Comparison of ENCODE assay signal across 15 mouse cellular contexts in genomic region chr6:116349997-116350396, GRCm38 (mm10). TPM values are rescaled to one million over a fixed set of nuclear protein-coding genes. Genes with fewer than 3 reads are reported as not detected.
DNase-seq lines count a peak whose midpoint lies in the region; ATAC-seq lines count a peak whose summit lies in the region.
"Had no signal": no experiment of that assay in that cellular context is flagged by ENCODE, and none has a peak within 500 bp of the region (broad histone marks: within the 10 kb centered on the region; RNA-seq: fewer than 3 reads in every experiment).

No protein-coding gene starts in this region.

- peak overlapping the region; percentile 74 for H3K9ac ChIP-seq in liver, embryonic 16.5 days (ENCODE audit: low read depth, low read length)
- H3K9ac ChIP-seq in stomach, embryonic 15.5 days: no peak overlapping the region
- H3K9ac ChIP-seq: hindbrain, embryonic 12.5 days; limb, embryonic 12.5 days; neural tube, embryonic 15.5 days had no signal

- H3K4me1 ChIP-seq in liver, embryonic 16.5 days (ENCODE audit: control insufficient read depth, low read depth, low read length): peaks cover 33% of the 10 kb centered on the region
- H3K4me1 ChIP-seq in stomach, embryonic 15.5 days: no peaks in the 10 kb centered on the region
- H3K4me1 ChIP-seq: forebrain, embryonic 10.5 days; hindbrain, embryonic 12.5 days; limb, embryonic 12.5 days; neural tube, embryonic 15.5 days had no signal

- whole genome bisulfite sequencing in liver, embryonic 16.5 days (ENCODE audit: insufficient replicate concordance): 25% methylated on average over 3 of the region's 3 CpGs
- 76% methylated on average over 3 of the region's 3 CpGs for WGBS in stomach, embryonic 15.5 days

- DNase-seq in spleen, adult 12 weeks (ENCODE audit: low spot score): peak; percentile 68
- DNase-seq in spleen, adult 18-20 months: no peak
- DNase-seq in ovary, adult 18-20 months (ENCODE audit: low spot score): no peak
- DNase-seq in left cerebral cortex, adult 18-20 months (ENCODE audit: low spot score in 2 of 2): no peak
- no peak for DNase-seq in kidney, adult 8-10 months
- DNase-seq: adrenal gland, postnatal 14 days; gastrocnemius, adult 2 months had no signal

- peak; percentile 80 for ATAC-seq in common myeloid progenitor, adult 5-6 weeks (replicated peaks; ENCODE audit: low read depth, poor library complexity, severe bottlenecking)
- ATAC-seq in liver, embryonic 16.5 days (ENCODE audit: low read depth): peak; percentile 93
- ATAC-seq in stomach, embryonic 15.5 days (ENCODE audit: insufficient read depth, low FRiP score, low read depth): peak; percentile 91

- H3K27ac ChIP-seq in liver, embryonic 16.5 days (ENCODE audit: low read length): peak overlapping the region; percentile 99
- H3K27ac ChIP-seq in stomach, embryonic 15.5 days: no peak overlapping the region
- H3K27ac ChIP-seq: forebrain, embryonic 10.5 days; gastrocnemius, adult 2 months; hindbrain, embryonic 12.5 days; limb, embryonic 12.5 days; macrophage; neural tube, embryonic 15.5 days had no signal

- H3K9me3 ChIP-seq in liver, embryonic 16.5 days (replicated peaks; ENCODE audit: control insufficient read depth, low read length): no peaks in the 10 kb centered on the region
- no peaks in the 10 kb centered on the region for H3K9me3 ChIP-seq in stomach, embryonic 15.5 days
- H3K9me3 ChIP-seq: forebrain, embryonic 10.5 days; hindbrain, embryonic 12.5 days; limb, embryonic 12.5 days; neural tube, embryonic 15.5 days had no signal

- no peaks in the 10 kb centered on the region for H3K36me3 ChIP-seq in liver, embryonic 16.5 days (ENCODE audit: control insufficient read depth, insufficient read depth)
- no peaks in the 10 kb centered on the region for H3K36me3 ChIP-seq in stomach, embryonic 15.5 days
- H3K36me3 ChIP-seq: forebrain, embryonic 10.5 days; hindbrain, embryonic 12.5 days; limb, embryonic 12.5 days; neural tube, embryonic 15.5 days had no signal

- no peaks in the 10 kb centered on the region for H3K27me3 ChIP-seq in liver, embryonic 16.5 days (ENCODE audit: control insufficient read depth, insufficient read depth, low read depth, low read length)
- H3K27me3 ChIP-seq in stomach, embryonic 15.5 days (replicated peaks): no peaks in the 10 kb centered on the region
- H3K27me3 ChIP-seq: hindbrain, embryonic 12.5 days; limb, embryonic 12.5 days; neural tube, embryonic 15.5 days had no signal

- peak overlapping the region; percentile 67 for H3K4me3 ChIP-seq in liver, embryonic 16.5 days (ENCODE audit: low read depth, low read length)
- no peak overlapping the region for H3K4me3 ChIP-seq in stomach, embryonic 15.5 days (replicated peaks)
- H3K4me3 ChIP-seq: forebrain, embryonic 10.5 days; gastrocnemius, adult 2 months; hindbrain, embryonic 12.5 days; limb, embryonic 12.5 days; neural tube, embryonic 15.5 days had no signal

- peak overlapping the region; percentile 86 for H3K4me2 ChIP-seq in liver, embryonic 16.5 days (ENCODE audit: low read depth, low read length)
- H3K4me2 ChIP-seq in stomach, embryonic 15.5 days: no peak overlapping the region
- H3K4me2 ChIP-seq: hindbrain, embryonic 12.5 days; limb, embryonic 12.5 days; neural tube, embryonic 15.5 days had no signal

RNA-seq across cellular contexts. Expression of gene March8, which starts 12.2 kb away (rescaled TPM):
- total RNA-seq in common myeloid progenitor, adult 5-6 weeks (2017): 20.6 and 24.8 TPM in 2 replicates
- polyA plus RNA-seq in liver, embryonic 16.5 days (2015; fragmentation: Nextera tagmentation; extraction: Ambion mirVana): 91.7 TPM in 2 replicates
- polyA plus RNA-seq in stomach, embryonic 15.5 days (2015; fragmentation: Nextera tagmentation; extraction: Ambion mirVana): 33.6 and 38.2 TPM in 2 replicates
- total RNA-seq in left cerebral cortex, adult 18-20 months (2021): 10 to 100 TPM; 45.1 to 46.2 TPM
